Mouse (Mus musculus) spleen, postnatal 14 days (tissue): ENCODE data around the gene Aqp1.
A peak's percentile ranks its signal among the peaks of the same experiment; 100 is the strongest.

Source experiments
- DNase-seq, 2 experiments: peaks; one replicate each; pipeline ENCODE4 v3.0.0; 2021 to 2022; ENCODE audit warnings: low spot score in 2 of 2

Aqp1 gene

GRCm38 (mm10) chr6:55332100-55332772 is 4.0 kb upstream of the Aqp1 start:
- DNase-seq: no peak

- no peak for DNase-seq
These were observed 3.5 kb upstream of the Aqp1 start for GRCm38 (mm10) chr6:55332773-55333109.

GRCm38 (mm10) chr6:55337242-55337641 is 1.0 kb downstream of the Aqp1 start:
- DNase-seq: no peak

- DNase-seq: no peak
These were observed 1.8 kb downstream of the Aqp1 start for GRCm38 (mm10) chr6:55338077-55338476.

GRCm38 (mm10) chr6:55338934-55339825 is 2.9 kb downstream of the Aqp1 start:
- peak in 1 of 2 experiments; percentile 52 for DNase-seq

DNA sequence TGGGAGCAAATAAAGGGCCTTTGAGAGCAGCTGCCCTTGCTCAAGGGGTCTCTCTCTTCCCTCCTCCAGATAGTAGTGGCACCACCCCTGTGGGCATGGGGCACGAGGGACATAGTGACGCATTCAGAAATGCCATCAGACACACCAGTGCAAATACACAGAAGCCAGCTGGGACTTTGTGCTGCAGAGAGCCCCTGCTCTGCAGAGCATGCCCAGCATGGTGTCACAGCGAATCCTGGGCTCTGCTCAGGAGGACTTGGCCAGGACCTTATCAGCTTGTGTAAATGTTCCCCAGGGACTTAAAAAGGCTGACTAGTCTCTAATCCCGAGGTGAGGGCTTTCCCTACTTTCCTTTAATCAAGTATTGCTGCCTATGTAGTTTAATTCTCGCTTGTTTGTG is 5.5 kb downstream of the Aqp1 start:
- no peak for DNase-seq

DNA sequence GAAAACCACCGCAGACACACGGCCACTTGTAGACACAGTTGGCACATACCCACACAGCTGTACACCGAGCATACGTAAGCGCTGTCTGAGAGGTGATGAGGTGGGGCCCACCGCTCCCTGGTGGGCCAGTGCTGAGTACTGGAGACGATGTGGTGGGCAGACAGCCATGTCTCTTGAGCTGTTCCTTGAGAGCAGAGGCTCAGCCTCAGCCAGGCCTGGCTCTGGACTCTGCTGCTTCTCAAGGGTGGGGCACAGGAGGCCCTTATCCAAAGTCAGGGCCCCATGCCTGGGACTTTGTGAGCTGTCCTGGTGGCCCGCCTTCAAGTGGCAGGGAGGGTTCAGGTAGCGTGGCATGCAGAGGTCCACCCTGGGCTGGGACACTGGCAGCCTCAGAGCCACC is 6.1 kb downstream of the Aqp1 start:
- no peak for DNase-seq

DNA sequence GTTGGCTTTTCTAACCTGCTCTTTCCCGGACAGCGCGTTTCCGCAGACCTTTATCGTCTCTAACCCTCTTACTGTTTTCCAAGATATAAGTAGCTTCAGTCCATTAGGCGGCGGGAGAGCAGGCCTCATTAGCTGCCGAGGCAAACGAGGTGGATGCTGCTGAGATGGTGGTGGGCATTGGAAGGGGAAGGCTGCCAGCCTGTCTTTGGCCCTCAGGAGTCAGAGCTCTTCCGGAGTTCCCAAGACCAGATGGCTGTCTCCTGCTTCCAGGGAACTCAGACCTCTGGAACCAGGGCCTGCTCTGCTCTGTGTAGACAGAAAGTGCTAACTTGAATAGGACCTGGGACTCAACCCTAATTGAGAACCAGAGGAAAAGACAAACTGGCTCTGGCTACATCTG is 7.2 kb downstream of the Aqp1 start:
- no peak for DNase-seq

DNA sequence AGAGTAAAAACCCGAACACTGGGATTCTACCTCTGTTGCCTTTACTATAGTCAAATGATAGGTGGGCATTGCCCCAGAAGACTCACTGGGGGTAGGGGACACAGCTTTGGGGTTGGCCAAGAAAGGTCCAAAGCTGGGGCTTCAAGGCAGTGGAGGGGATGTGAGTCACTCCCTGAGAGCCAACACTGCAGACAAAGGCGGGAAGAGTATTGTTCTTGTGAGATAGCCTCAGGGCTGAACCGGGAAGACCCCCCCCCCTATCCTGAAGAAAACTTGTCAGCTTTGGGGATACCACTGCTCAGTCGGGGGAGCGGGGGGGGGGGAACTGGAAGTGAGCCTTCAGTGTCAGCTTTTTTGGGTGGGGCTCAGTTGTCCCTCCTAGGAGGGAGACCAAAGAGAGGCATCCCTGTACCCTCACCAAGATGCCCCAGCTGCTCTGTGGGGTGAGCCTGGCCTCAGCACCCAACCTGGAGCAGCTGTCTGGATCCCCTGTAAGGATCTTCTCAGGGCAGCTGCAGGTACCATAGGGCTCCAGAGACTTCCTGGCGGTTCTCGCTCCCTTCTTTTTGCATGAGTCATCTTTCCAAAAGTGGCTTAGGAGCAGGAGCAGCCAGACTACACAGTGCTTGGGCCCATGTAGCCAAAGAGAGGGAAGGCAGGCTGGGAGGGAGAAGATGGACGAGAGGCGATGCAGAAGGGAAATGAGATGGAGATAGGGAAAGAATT is 8.2 kb downstream of the Aqp1 start:
- DNase-seq: no peak

- no peak for DNase-seq
These were observed 9.0 kb downstream of the Aqp1 start for GRCm38 (mm10) chr6:55345264-55345663.

GRCm38 (mm10) chr6:55346491-55346890 is 10.3 kb downstream of the Aqp1 start:
- no peak for DNase-seq

GRCm38 (mm10) chr6:55347711-55348571 is 11.7 kb downstream of the Aqp1 start:
- no peak for DNase-seq

DNA sequence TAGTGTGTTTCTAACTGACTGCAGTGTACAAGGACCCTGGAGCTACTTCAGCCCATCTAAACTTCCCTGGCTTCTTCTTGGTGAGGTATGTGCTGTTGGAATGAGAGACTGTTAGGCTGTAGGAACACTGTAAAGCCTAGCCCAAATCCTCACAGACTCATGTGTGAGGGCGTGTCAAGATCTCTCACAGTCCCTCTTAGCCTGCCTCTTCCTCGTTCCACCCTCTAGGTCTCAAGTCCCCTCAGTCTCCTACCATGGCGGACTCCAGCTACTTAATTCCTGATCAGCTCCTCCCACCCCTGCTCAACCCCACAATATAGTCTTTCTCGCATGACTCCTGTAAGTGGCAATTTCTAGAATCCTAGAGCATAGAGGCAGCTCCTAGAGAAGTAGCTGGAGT is 13.0 kb downstream of the Aqp1 start:
- DNase-seq: no peak

GRCm38 (mm10) chr6:55350383-55350952 is 14.2 kb downstream of the Aqp1 start:
- DNase-seq: no peak

DNA sequence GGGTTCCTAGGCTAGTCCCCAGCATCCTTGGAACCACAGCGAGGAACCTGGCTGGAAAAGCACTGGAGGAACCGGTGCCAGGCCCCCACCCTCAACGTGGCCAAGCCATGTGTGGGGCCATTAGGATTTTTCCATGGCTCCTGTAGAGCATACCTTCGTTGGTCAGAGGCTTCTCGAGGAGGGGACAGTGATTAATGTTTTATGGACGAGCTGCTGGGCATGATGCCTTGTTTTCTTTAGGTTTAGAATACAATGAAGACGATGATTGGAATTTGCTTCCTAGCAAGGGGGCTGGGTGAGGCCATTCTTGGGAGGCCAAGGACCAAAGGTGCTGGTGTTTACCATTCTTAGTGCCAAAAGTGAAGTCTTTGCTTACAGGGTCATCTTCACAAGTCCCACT is 15.5 kb downstream of the Aqp1 start:
- DNase-seq: no peak

DNA sequence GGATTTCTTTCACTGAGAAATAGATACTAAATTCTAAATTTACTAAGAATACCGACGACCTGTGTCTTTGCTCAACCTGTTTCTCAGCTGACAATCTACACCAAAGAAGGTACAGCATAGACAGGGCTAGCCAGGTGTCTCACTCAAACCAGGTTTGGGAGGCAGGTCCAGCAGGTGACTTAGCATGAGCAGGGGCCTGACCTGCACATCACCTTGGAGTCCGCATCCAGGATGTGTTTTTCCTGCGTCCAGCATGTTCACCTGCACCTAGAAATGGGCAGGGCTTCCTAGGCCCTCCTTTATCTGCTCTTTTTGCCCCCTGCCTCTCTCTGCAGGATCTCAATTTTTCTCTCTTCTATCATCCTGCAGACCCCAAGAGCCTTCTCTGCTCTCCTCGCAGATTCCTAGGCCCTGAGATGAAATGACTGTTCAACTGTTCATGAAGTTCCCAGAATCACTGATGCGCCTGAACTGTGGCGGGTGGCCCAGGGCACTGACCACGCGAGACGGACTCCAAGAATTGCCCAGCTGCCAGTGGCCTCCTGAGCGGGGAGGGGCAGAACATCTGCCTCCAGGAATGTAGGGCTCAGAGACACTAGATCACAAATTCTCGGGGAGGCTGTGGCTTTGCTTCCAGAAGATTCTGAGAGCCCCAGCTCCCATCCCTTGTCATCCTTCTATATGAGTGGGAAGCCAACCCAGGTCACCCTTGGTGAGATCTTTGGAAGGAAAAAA is 17.6 kb downstream of the Aqp1 start:
- DNase-seq: no peak

GRCm38 (mm10) chr6:55354456-55355117 is 18.4 kb downstream of the Aqp1 start:
- DNase-seq: no peak

GRCm38 (mm10) chr6:55355575-55355974 is 19.3 kb downstream of the Aqp1 start:
- no peak for DNase-seq

DNA sequence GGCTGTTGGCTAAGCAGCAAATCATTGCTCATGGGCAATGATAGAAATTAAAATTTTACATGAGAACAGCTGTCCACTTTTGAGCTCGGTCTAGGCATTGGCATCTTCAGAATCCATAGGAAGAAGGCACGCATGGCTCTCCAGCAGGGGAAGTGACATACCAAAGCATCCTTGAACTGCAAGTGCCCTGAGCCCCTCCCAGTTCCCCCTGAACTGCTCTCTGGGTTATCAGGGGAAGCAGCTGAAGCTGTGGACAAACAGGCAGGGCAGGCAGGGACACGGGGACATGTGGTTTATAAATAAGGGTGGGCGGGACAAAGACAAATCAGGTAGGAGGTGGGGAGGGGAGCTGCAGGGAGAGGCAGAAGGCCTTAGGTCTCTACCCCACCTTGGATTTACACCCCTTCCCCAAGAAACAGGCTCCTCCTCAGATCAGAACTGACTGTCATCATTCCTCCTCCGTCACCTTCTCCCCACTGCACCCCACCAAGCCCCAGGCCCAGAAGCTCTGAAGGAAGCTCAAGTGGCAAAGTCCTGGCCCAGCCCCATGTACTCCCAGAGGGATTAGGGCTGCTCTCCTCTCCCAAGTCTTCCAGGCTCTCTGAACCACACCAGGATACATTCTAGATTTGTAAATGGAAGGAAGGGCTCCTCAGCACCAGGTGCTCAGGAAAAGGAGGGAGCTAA is 19.9 kb downstream of the Aqp1 start:
- DNase-seq: no peak
